Mouse (Mus musculus): ENCODE measurements around the gene Gm5089.

DNA sequence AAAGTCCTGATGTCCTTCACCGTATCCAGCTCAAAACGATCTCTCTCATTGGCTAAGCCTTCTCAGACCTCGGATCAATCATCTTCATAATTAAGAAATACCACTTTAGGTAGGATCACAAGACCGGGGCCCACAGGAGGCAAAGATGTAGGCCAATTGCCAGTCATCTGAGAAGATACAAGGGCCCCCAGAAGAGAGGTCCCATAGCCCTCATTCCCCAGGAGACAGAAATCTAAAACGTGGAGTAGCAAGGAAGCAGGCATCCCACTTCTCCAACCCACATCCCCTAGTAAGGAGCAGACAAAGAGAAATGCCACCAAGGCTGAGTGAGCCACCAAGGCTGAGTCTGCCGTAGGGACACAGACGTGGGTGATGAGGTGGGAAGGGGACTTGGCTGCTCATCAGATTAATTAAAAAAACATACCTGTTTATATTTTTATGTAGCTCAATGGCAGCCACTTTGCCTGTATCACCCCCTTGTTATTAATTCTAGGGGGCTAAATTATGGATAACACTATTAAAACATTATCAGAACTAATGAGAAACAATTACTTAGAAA is 46.2 kb downstream of the Gm5089 start:
- TF ChIP-seq POLR2A (IDR thresholded peaks at IDR 0.05; ENCODE audit: low read depth, low read length) (no peak), CTCF (conservative IDR thresholded peaks at IDR 0.05; ENCODE audit: insufficient read depth, insufficient read length, low read depth, low read length) (no peak)

Measured in kidney, adult 2 months (tissue).